Mouse (Mus musculus): Measurements from ENCODE around the gene Arl9. TPM values are rescaled to one million over a fixed set of nuclear protein-coding genes. Genes with fewer than 3 reads are reported as not detected.

Arl9 gene
- polyA plus RNA-seq, 1 experiment from 2014 or later = 0.27 TPM

- H3K27me3 ChIP-seq (ENCODE audit: control insufficient read depth, insufficient read depth, low read length) = no peaks in the 10 kb centered on the region
- H3K4me3 ChIP-seq (replicated peaks; ENCODE audit: low read length) = peak overlapping the region; percentile 81
- no peak overlapping the region for H3K27ac ChIP-seq (ENCODE audit: low read length)
- 0 out of 2 replicates have a peak, but pooled peaks cover 3% of the 10 kb centered on the region for H3K36me3 ChIP-seq (ENCODE audit: control insufficient read depth, insufficient read depth, low read length)
- peaks cover 8% of the 10 kb centered on the region for H3K4me1 ChIP-seq (ENCODE audit: control insufficient read depth, insufficient read depth, low read length)
- no peaks in the 10 kb centered on the region for H3K9me3 ChIP-seq (replicated peaks; ENCODE audit: control insufficient read depth, low read length)
- ATAC-seq (ENCODE audit: insufficient read depth, low FRiP score) = no peak
- WGBS = 56% methylated on average over 3 of the region's 3 CpGs
- H3K4me2 ChIP-seq (ENCODE audit: low read depth, low read length) = peak overlapping the region; percentile 95
- H3K9ac ChIP-seq (ENCODE audit: low read length) = peak overlapping the region; percentile 88; the same call in 1 of the 2 replicates
These were observed 30.4 kb upstream of the Arl9 start for GRCm38 (mm10) chr5:76973488-76973887.

GRCm38 (mm10) chr5:76974207-76974553 lies 29.7 kb upstream of the Arl9 start:
- 3% methylated on average over 17 of the region's 17 CpGs for WGBS
- H3K4me2 ChIP-seq (ENCODE audit: low read depth, low read length) = peak overlapping the region; percentile 95
- H3K27me3 ChIP-seq (ENCODE audit: control insufficient read depth, insufficient read depth, low read length) = no peaks in the 10 kb centered on the region
- H3K4me1 ChIP-seq (ENCODE audit: control insufficient read depth, insufficient read depth, low read length) = peaks cover 8% of the 10 kb centered on the region
- H3K9ac ChIP-seq (ENCODE audit: low read length) = peak overlapping the region; percentile 88
- peak overlapping the region; percentile 37; the same call in 1 of the 2 replicates for H3K27ac ChIP-seq (ENCODE audit: low read length)
- peak; percentile 18; the same call in 1 of the 2 replicates for ATAC-seq (ENCODE audit: insufficient read depth, low FRiP score)
- H3K4me3 ChIP-seq (replicated peaks; ENCODE audit: low read length) = peak overlapping the region; percentile 81
- no peaks in the 10 kb centered on the region for H3K9me3 ChIP-seq (replicated peaks; ENCODE audit: control insufficient read depth, low read length)
- peaks cover 4% of the 10 kb centered on the region; the same call in 1 of the 2 replicates for H3K36me3 ChIP-seq (ENCODE audit: control insufficient read depth, insufficient read depth, low read length)

GRCm38 (mm10) chr5:76974554-76975285 lies 29.1 kb upstream of the Arl9 start, which contains the start of gene Srp72:
Gene Srp72, plus strand, starts transcription at chr5:76974683.
- Histone ChIP-seq H3K4me2 (ENCODE audit: low read depth, low read length) (peak within 1 kb of the TSS; percentile 95), H3K36me3 (ENCODE audit: control insufficient read depth, insufficient read depth, low read length) (peaks cover 9% of the 10 kb centered on the region; the same call in 1 of the 2 replicates), H3K4me1 (ENCODE audit: control insufficient read depth, insufficient read depth, low read length) (peaks cover 8% of the 10 kb centered on the region), H3K27ac (ENCODE audit: low read length) (peak within 1 kb of the TSS; percentile 85), H3K9me3 (replicated peaks; ENCODE audit: control insufficient read depth, low read length) (no peaks in the 10 kb centered on the region), H3K9ac (ENCODE audit: low read length) (peak within 1 kb of the TSS; percentile 88), H3K27me3 (ENCODE audit: control insufficient read depth, insufficient read depth, low read length) (no peaks in the 10 kb centered on the region), H3K4me3 (replicated peaks; ENCODE audit: low read length) (peak within 1 kb of the TSS; percentile 81)
- under 1% methylated on average over 60 of the region's 60 CpGs for WGBS
- peak; percentile 94 for ATAC-seq (ENCODE audit: insufficient read depth, low FRiP score)

- ATAC-seq (ENCODE audit: insufficient read depth, low FRiP score) = no peak
- peaks cover 8% of the 10 kb centered on the region for H3K4me1 ChIP-seq (ENCODE audit: control insufficient read depth, insufficient read depth, low read length)
- H3K9me3 ChIP-seq (replicated peaks; ENCODE audit: control insufficient read depth, low read length) = no peaks in the 10 kb centered on the region
- peak overlapping the region; percentile 81 for H3K4me3 ChIP-seq (replicated peaks; ENCODE audit: low read length)
- H3K36me3 ChIP-seq (ENCODE audit: control insufficient read depth, insufficient read depth, low read length) = peaks cover 15% of the 10 kb centered on the region; the same call in 1 of the 2 replicates
- H3K4me2 ChIP-seq (ENCODE audit: low read depth, low read length) = peak overlapping the region; percentile 95
- WGBS = 81% methylated on average over 8 of the region's 8 CpGs
- no peaks in the 10 kb centered on the region for H3K27me3 ChIP-seq (ENCODE audit: control insufficient read depth, insufficient read depth, low read length)
- H3K9ac ChIP-seq (ENCODE audit: low read length) = peak overlapping the region; percentile 88
- no peak overlapping the region for H3K27ac ChIP-seq (ENCODE audit: low read length)
These were observed 28.1 kb upstream of the Arl9 start for GRCm38 (mm10) chr5:76975736-76976135.

DNA sequence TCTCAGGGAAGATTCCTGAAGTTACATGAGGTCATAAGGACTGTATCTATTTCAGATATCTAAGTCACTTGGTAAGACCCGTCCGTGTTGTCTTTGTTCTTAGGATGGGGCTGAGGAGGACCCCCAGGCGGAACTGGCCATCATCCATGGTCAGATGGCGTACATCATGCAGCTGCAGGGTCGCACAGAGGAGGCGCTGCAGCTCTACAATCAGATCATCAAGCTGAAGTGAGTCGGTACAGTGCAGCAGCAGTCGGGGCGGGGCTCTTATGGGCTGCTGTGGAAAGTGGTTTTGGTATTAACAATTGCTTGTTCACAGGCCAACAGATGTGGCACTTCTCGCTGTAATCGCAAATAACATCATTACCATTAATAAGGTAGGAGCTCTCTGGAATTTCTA lies 19.8 kb upstream of the Arl9 start:
- Histone ChIP-seq H3K9ac (ENCODE audit: low read length) (no peak overlapping the region), H3K4me1 (ENCODE audit: control insufficient read depth, insufficient read depth, low read length) (no peaks in the 10 kb centered on the region), H3K4me2 (ENCODE audit: low read depth, low read length) (no peak overlapping the region), H3K36me3 (ENCODE audit: control insufficient read depth, insufficient read depth, low read length) (peaks cover 55% of the 10 kb centered on the region), H3K27ac (ENCODE audit: low read length) (no peak overlapping the region), H3K9me3 (replicated peaks; ENCODE audit: control insufficient read depth, low read length) (no peaks in the 10 kb centered on the region), H3K4me3 (replicated peaks; ENCODE audit: low read length) (no peak overlapping the region), H3K27me3 (ENCODE audit: control insufficient read depth, insufficient read depth, low read length) (no peaks in the 10 kb centered on the region)
- 92% methylated on average over 11 of the region's 11 CpGs for WGBS
- no peak for ATAC-seq (ENCODE audit: insufficient read depth, low FRiP score)

DNA sequence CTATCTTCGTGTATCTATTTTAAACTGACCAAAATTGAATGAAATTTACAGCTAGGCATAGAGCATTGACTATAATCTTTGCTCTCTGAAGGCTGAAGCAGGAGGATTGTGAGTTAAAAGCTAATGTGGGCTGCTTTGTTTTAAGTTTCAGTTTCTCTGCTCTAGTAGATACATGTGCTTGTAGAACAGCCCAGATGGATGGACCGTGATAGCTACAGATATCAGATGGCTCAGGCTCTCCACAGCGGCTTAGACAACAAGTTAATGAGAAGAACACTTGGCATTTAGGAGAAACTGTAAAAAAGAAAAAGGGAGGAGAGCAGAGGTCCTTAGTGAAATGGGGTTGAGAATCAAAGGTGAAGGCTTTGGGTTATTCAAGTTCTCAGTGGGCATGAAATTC lies 13.1 kb upstream of the Arl9 start:
- Histone ChIP-seq H3K4me2 (ENCODE audit: low read depth, low read length) (no peak overlapping the region), H3K27me3 (ENCODE audit: control insufficient read depth, insufficient read depth, low read length) (no peaks in the 10 kb centered on the region), H3K9me3 (replicated peaks; ENCODE audit: control insufficient read depth, low read length) (no peaks in the 10 kb centered on the region), H3K4me3 (replicated peaks; ENCODE audit: low read length) (no peak overlapping the region), H3K27ac (ENCODE audit: low read length) (no peak overlapping the region), H3K4me1 (ENCODE audit: control insufficient read depth, insufficient read depth, low read length) (no peaks in the 10 kb centered on the region), H3K36me3 (ENCODE audit: control insufficient read depth, insufficient read depth, low read length) (peaks cover 40% of the 10 kb centered on the region), H3K9ac (ENCODE audit: low read length) (no peak overlapping the region)
- 92% methylated on average over 3 of the region's 3 CpGs for WGBS
- ATAC-seq (ENCODE audit: insufficient read depth, low FRiP score) = no peak

DNA sequence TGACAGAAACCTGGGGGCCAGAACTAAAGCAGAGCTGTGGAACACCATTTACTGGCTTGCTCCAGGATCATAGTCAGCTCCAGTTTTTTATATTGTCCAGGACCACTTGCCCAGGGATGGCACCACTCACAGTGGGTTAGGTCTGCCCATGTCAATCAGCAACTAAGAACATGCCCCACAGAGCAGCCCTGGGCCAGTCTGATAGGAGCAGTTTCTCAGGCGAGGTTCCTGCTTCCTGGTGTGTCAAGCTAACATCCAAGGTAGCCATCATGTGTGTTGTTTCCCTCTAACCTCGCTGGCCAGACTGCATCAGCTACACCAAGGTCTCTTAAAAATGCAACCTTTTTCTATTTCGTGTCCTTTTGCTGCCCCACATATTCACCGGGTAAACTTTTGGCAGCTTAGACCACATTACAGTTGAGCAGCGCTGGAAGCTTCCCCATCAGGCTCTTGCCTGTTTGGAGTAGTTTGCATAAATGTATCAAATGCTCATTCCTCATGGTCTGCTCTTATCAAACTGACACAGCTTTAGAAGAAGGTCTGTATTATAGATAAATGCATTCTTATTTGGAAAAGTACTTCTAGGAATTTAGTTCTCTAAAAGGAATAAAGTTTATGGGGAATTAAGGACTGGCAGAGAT lies 10.6 kb upstream of the Arl9 start:
- Histone ChIP-seq H3K27me3 (ENCODE audit: control insufficient read depth, insufficient read depth, low read length) (no peaks in the 10 kb centered on the region), H3K36me3 (ENCODE audit: control insufficient read depth, insufficient read depth, low read length) (peaks cover 28% of the 10 kb centered on the region), H3K4me1 (ENCODE audit: control insufficient read depth, insufficient read depth, low read length) (no peaks in the 10 kb centered on the region), H3K9ac (ENCODE audit: low read length) (no peak overlapping the region), H3K4me3 (replicated peaks; ENCODE audit: low read length) (no peak overlapping the region), H3K27ac (ENCODE audit: low read length) (no peak overlapping the region), H3K4me2 (ENCODE audit: low read depth, low read length) (no peak overlapping the region), H3K9me3 (replicated peaks; ENCODE audit: control insufficient read depth, low read length) (no peaks in the 10 kb centered on the region)
- 94% methylated on average over 5 of the region's 5 CpGs for WGBS
- no peak for ATAC-seq (ENCODE audit: insufficient read depth, low FRiP score)

- no peaks in the 10 kb centered on the region for H3K27me3 ChIP-seq (ENCODE audit: control insufficient read depth, insufficient read depth, low read length)
- no peak overlapping the region for H3K4me3 ChIP-seq (replicated peaks; ENCODE audit: low read length)
- H3K36me3 ChIP-seq (ENCODE audit: control insufficient read depth, insufficient read depth, low read length) = peaks cover 28% of the 10 kb centered on the region
- no peak overlapping the region for H3K4me2 ChIP-seq (ENCODE audit: low read depth, low read length)
- no peak overlapping the region for H3K27ac ChIP-seq (ENCODE audit: low read length)
- 49% methylated on average over 5 of the region's 5 CpGs for WGBS
- ATAC-seq (ENCODE audit: insufficient read depth, low FRiP score) = no peak
- no peaks in the 10 kb centered on the region for H3K4me1 ChIP-seq (ENCODE audit: control insufficient read depth, insufficient read depth, low read length)
- no peak overlapping the region for H3K9ac ChIP-seq (ENCODE audit: low read length)
- no peaks in the 10 kb centered on the region for H3K9me3 ChIP-seq (replicated peaks; ENCODE audit: control insufficient read depth, low read length)
These were observed 5.4 kb upstream of the Arl9 start for GRCm38 (mm10) chr5:76998416-76998815.

DNA sequence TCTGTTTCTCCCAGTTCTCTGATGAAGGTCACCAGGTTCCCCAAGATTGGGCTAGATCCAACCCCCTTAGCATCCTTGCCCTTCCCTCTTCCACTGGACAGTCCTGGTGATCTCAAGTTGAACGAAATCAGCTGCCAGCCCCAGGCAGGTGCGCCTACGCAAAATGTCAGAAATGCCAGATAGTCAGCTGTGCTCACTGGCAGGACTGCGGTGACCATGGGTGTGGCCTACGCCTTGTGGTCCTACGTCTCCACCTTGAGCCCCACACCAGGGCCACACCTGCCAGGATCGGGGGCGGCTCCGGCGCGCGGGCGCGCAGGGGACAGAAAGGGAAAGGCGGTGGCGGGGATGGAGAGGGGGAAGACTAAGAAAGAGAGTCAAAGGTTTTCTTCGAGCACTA lies 2.7 kb upstream of the Arl9 start:
- Histone ChIP-seq H3K4me1 (ENCODE audit: control insufficient read depth, insufficient read depth, low read length) (no peaks in the 10 kb centered on the region), H3K4me2 (ENCODE audit: low read depth, low read length) (no peak overlapping the region), H3K9ac (ENCODE audit: low read length) (no peak overlapping the region), H3K9me3 (replicated peaks; ENCODE audit: control insufficient read depth, low read length) (no peaks in the 10 kb centered on the region), H3K36me3 (ENCODE audit: control insufficient read depth, insufficient read depth, low read length) (peaks cover 18% of the 10 kb centered on the region), H3K4me3 (replicated peaks; ENCODE audit: low read length) (no peak overlapping the region), H3K27me3 (ENCODE audit: control insufficient read depth, insufficient read depth, low read length) (no peaks in the 10 kb centered on the region), H3K27ac (ENCODE audit: low read length) (no peak overlapping the region)
- 92% methylated on average over 17 of the region's 17 CpGs for WGBS
- ATAC-seq (ENCODE audit: insufficient read depth, low FRiP score) = no peak

Data from stomach, embryonic 16.5 days (tissue).